Mouse (Mus musculus) layer of hippocampus, adult 8-10 months (tissue): Measurements from ENCODE around the gene Gng12. TPM values are rescaled to one million over a fixed set of nuclear protein-coding genes. Genes with fewer than 3 reads are reported as not detected.
A peak's percentile ranks its signal among the peaks of the same experiment; 100 is the strongest.

Source experiments
- DNase-seq, 2 experiments: peaks; one replicate each; pipeline ENCODE4 v3.0.0; 2022; ENCODE audit warnings: low spot score in 2 of 2
- total RNA-seq, 4 experiments: library from RNA; stranded (reverse); gene quantifications; 2 replicates each; pipeline ENCODE4 v1.2.4; 2022

The Gng12 gene
- total RNA-seq, 4 experiments from 2014 or later, result 56.7 to 75.5 (median 67.9) TPM

DNA sequence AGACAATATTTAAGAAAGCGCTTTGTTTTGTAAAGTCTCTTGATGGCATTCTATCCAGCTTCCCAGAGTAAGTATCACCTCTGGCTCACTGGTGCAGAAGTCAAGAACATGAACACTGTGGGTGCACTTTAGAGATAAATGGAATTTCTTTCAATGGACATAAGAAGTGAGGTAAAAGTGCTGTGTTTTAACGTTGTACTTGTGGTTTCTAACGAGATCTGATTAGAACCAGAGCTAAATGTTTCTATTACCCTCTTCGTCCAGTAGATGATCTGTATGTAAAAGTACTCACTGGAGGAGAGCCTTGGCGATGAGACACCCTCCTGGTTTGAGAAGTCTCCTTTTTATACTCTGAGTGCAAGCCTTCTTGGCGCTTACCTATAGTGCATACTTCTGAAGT, 92.8 kb downstream of the Gng12 start:
- DNase-seq, result no peak

GRCm38 (mm10) chr6:66989518-66989917, 93.3 kb downstream of the Gng12 start:
- no peak for DNase-seq

- DNase-seq, result no peak
These were observed 96.0 kb downstream of the Gng12 start for GRCm38 (mm10) chr6:66992232-66992631.

DNA sequence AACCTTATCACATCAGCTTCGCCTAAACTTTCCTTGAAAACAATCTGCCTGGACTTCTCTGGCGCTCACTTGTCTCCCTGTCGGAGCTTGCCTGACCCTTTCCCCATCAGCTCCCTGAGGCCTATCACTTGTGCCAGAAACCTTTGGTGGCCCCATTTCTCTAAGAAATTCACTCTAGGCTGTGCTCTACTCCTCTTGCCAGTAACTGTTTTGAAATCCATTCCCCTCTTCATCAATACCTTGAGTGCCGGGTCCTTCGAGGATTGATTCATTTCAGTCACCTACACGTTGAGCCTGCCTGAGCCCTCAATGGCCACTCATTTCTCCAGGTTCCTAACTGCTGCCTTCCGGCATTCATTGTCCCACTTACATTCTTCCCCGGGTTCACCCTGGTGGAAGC, 96.6 kb downstream of the Gng12 start:
- no peak for DNase-seq

GRCm38 (mm10) chr6:66994981-66995380, 98.8 kb downstream of the Gng12 start:
- DNase-seq, result no peak

DNA sequence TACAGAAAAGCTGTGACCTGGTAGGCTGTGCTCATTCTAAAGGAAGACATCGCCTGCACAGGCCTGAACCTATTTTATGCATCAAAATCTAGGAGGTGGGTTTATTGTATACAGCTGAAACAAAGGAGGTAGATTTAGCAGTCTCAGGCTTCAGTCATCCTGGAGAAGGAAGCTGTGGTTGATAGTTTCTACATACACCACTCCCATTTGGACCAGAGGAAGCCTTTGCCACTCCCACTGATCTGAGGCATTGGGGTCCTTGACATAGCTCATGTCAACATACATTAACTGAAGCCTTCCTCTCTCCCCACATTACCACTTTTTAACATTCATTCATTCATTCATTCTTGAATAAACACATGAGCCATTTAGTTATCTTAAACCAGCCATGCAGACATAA, 99.6 kb downstream of the Gng12 start:
- no peak for DNase-seq

GRCm38 (mm10) chr6:66996257-66996656, 100.1 kb downstream of the Gng12 start:
- DNase-seq, result no peak

DNA sequence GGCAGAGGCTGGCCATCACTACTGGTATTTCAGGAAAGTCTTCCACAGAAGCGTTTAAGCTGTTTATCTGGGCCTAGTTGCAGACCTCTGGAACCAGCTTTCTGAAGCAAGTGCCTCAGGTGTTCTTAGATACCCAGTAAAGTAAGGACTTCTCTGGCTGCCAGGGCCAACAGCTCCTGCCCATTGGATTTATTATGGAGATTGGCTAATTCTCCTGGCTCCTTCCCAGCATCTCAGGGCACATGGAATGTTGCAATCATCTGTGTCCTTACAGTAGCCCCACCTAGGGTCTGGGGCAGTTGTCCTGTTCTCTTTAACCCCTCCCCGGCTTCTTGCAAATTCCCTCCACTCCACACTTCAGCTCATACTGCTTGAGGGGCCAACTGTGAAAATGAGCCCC, 102.4 kb downstream of the Gng12 start:
- DNase-seq, result no peak

DNA sequence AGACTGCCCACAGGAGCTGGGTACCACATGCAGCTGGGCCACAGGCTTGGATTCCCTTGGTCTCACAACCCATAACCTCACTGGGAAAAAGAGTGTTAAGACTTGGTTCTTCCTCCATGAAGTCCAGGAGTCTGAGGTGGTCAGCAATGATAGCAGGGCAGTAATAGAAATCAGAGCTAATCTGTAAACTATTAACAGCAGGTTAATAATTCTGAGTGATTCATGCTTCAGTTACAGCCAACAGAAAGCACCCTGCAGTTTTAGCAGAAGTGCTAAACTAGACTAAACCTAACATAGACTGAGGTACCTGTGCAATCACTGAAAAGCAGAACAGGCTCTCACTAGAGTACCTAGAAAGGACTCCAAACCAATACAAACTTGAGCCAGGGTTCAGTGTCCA, 103.6 kb downstream of the Gng12 start:
- no peak for DNase-seq

- no peak for DNase-seq
These were observed 113.7 kb downstream of the Gng12 start for GRCm38 (mm10) chr6:67009888-67010287.

- no peak for DNase-seq
These were observed 114.4 kb downstream of the Gng12 start for GRCm38 (mm10) chr6:67010370-67011216.

GRCm38 (mm10) chr6:67011217-67011518, 115.0 kb downstream of the Gng12 start:
- DNase-seq, result no peak

DNA sequence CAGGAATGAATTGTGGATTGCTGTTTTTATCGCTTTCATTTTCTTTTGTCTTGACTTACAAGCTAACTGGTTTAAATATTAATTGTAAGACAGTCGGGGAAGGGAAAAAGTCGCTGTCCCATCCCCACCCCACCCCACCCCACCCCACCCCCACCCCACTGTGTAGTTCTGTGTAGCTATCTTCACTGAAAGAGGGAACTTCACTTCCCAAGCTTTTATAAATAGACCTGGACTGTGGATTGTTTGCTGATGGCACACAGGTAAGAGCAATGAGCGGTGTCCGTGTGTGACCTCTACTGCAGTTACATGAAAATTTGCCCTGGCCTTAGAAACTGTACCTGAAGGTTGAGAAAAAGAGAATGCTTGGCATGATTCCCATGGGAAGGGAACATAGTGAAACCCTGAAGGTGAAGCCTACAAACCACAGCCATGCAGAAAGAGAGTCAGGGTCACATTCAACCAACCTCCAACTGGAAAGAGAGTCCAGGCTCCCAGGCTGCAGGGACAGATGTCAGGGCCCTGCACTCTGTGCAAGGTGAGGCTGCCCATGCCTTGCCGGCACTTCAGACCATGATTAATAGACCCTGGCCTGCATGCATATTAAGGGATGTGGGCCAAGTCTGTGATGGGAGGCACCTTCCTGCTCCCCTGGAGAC, 117.2 kb downstream of the Gng12 start:
- no peak for DNase-seq

DNA sequence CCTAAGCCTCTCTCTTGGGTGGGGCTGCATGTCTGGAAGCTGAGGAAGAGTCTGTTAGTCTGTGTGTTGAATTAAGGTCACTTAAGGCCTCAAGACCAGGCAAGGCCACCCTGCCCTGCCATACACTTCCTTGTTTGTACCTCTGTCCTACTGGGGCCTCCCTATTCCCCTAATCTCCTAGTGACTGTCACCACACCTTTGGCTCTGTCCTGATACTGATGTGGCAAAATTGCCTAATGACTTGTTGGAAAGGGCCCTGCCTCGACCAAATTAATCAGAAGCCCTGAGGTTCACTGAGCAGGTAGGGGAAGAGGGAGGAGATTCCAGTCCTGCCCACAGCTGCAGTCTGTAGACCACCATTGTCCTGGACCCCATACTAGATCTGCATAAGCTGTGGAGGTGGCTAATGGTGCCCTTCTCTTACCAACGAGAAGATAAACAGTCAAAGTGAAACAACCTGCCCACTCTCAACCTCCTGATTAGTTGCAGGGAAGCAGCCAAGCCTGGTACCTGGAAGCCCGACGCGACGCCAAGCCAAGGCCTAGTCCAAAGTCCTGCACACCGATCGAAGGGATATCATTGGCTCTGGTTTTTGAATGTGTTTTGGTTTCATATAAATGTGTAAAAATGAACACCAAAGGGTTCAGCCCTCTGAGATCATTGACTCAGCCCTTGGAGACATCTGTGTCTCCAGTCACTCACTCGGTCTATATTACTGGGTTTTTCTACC, 117.9 kb downstream of the Gng12 start:
- no peak for DNase-seq

- no peak for DNase-seq
These were observed 118.5 kb downstream of the Gng12 start for GRCm38 (mm10) chr6:67014679-67015075.

- DNase-seq, result no peak
These were observed 119.7 kb downstream of the Gng12 start for GRCm38 (mm10) chr6:67015739-67016519.

DNA sequence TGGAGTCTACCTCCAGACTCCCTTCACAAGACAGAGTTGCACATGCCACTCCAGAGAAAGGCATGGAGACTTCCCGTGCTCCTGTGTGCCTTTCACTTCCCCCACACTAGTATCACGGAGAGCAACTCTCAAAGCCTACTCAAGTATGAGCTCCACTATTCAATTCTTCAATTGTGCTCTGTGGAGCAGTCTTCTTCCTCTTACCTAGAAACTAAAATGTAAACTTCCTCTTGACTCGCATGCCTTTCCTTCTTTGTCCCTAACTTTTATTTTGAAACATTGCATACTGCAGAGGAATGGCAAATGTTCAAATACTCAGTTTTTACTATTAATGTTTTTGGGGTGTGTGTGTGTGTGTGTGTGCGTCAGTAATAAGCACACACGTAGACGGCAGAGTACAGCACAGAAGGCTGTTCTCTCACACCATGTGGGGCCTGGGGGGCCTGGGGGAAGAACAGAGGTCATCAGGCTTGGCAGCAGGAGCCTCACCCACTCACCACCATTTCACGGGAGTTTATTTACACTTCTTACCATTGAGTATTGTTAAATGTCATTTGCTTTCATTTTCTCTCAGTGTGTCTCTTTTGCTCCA, 120.4 kb downstream of the Gng12 start:
- DNase-seq, result no peak

- no peak for DNase-seq
These were observed 122.2 kb downstream of the Gng12 start for GRCm38 (mm10) chr6:67018365-67018764.

DNA sequence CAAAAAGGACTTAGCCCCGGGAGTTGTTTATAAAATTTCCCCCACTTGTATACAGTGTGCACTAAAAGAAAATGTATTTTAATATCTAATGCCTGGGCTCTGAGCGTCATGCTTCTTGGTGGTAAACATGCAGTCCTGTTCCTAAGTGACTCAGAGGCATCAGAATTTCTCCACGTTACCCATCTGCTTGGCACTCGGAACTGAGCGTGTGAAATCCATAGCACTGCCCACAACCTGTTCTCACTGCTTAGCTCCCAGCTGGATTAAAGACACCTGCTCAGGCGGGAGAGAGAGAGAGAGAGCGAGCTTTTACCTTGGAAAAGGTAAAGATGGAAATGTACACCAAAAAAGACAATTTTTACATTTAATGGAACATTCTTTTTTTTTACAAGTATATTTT, 122.8 kb downstream of the Gng12 start:
- DNase-seq, result peak; percentile 44 to 46

- DNase-seq, result no peak
These were observed 125.1 kb downstream of the Gng12 start for GRCm38 (mm10) chr6:67021308-67021707.

DNA sequence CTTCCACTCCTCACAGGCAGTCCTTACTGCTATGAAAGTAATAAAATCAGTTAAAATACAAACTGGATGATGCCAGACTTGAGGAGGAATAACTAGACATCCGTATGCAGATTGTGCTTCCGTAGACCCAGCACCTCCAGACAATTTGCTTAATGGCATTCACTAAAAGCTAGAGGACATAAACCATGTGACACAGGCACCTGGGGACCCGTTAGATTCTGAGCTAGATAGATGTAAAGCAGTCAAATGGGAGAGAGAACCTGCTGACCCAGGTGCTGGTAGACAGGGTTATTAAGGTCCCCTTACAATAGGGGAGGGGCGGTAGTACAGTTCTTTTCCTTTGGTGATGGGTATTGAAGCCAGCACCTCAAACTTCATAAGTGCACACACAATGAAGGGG, 127.5 kb downstream of the Gng12 start:
- DNase-seq, result no peak
